Mouse (Mus musculus): Measurements from ENCODE around the gene Vmn1r91. TPM values are rescaled to one million over a fixed set of nuclear protein-coding genes. Genes with fewer than 3 reads are reported as not detected.
"Not testable (repeated sequence)": the region's sequence is repeated elsewhere in the genome, so short reads cannot be mapped to it uniquely, and the experiment has no call there.

The Vmn1r91 gene
- polyA plus RNA-seq (2012; rRNA removed), result not detected in 2 replicates
- polyA plus RNA-seq (2014; fragmentation: Nextera tagmentation; extraction: Ambion mirVana), result not detected in 2 replicates

- WGBS (ENCODE audit: insufficient replicate concordance), result 66% methylated on average over 5 of the region's 5 CpGs
- not testable (repeated sequence) for H3K4me1 ChIP-seq (replicated peaks; ENCODE audit: control insufficient read depth in 2 of 2, insufficient read depth in 2 of 2, low read length in 1 of 2); H3K4me3 ChIP-seq (ENCODE audit: insufficient read depth in 1 of 2, low read depth in 2 of 2, low read length in 2 of 2); H3K9me3 ChIP-seq (ENCODE audit: control insufficient read depth, low read length); H3K36me3 ChIP-seq (replicated peaks; ENCODE audit: control insufficient read depth, insufficient read depth, low read depth); DNase-seq (ENCODE audit: low read depth in 3 of 3, low spot score in 3 of 3); H3K4me2 ChIP-seq (ENCODE audit: low read depth); H3K27ac ChIP-seq; H3K27me3 ChIP-seq (ENCODE audit: control insufficient read depth, insufficient read depth, low read length); ATAC-seq (ENCODE audit: insufficient read depth); H3K9ac ChIP-seq (replicated peaks)
Observed at GRCm38 (mm10) chr7:20099380-20099779, at the start of gene Vmn1r91. TSS of gene Vmn1r91 (plus strand) at chr7:20099680.

DNA sequence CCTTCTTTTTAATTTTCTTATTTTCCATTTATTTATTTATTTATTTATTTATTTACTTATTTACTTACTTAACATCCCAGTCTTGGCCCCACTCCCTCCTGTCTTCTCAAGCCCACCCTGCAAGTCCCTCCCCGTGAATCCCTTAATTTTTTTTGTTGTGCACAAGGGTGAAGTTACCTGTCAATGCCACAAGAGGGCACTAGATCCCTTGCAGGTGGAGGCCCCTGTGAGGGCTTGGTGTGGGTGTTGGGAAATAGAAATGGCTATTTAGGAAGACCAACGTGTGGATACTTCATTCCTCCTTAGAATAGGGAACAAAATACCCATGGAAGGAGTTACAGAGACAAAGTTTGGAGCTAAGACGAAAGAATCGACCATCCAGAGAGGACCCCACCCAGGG is 35.4 kb upstream of the Vmn1r91 start:
- H3K4me2 ChIP-seq (ENCODE audit: low read depth); H3K9ac ChIP-seq (replicated peaks); H3K27me3 ChIP-seq (ENCODE audit: control insufficient read depth, insufficient read depth, low read length); H3K36me3 ChIP-seq (replicated peaks; ENCODE audit: control insufficient read depth, insufficient read depth, low read depth); H3K4me3 ChIP-seq (ENCODE audit: insufficient read depth in 1 of 2, low read depth in 2 of 2, low read length in 2 of 2); ATAC-seq (ENCODE audit: insufficient read depth); H3K27ac ChIP-seq; H3K9me3 ChIP-seq (ENCODE audit: control insufficient read depth, low read length); DNase-seq (ENCODE audit: low read depth in 3 of 3, low spot score in 3 of 3); H3K4me1 ChIP-seq (replicated peaks; ENCODE audit: control insufficient read depth in 2 of 2, insufficient read depth in 2 of 2, low read length in 1 of 2): not testable (repeated sequence)
- 46% methylated on average over 4 of the region's 4 CpGs for WGBS (ENCODE audit: insufficient replicate concordance)
- TF ChIP-seq CTCF (IDR thresholded peaks at IDR 0.05; ENCODE audit: low read depth), result peak; percentile 21; the same call in 1 of the 2 replicates

DNA sequence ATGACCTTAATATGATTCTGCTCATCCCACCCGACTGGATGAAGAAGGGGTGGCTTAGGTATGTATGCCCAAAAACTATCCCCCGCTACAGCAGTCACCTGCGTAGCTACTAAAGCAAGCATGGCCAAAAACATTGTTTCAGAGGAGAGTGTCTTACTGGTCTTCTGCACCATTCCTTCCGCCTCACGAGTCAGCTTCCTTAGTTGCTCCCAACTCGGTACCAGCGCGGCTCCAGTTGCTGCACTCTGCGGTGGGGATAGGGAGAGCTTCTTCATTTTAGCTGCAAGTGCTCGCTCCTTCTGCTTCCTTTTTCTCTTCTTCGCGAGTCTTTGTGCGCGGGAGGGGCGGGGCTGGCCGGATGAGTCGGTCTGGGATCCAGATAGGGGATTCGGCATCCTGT is 21.4 kb upstream of the Vmn1r91 start:
- H3K9ac ChIP-seq (replicated peaks); H3K4me2 ChIP-seq (ENCODE audit: low read depth); H3K4me1 ChIP-seq (replicated peaks; ENCODE audit: control insufficient read depth in 2 of 2, insufficient read depth in 2 of 2, low read length in 1 of 2); H3K36me3 ChIP-seq (replicated peaks; ENCODE audit: control insufficient read depth, insufficient read depth, low read depth); H3K9me3 ChIP-seq (ENCODE audit: control insufficient read depth, low read length); H3K4me3 ChIP-seq (ENCODE audit: insufficient read depth in 1 of 2, low read depth in 2 of 2, low read length in 2 of 2); H3K27ac ChIP-seq; ATAC-seq (ENCODE audit: insufficient read depth); DNase-seq (ENCODE audit: low read depth in 3 of 3, low spot score in 3 of 3); H3K27me3 ChIP-seq (ENCODE audit: control insufficient read depth, insufficient read depth, low read length): not testable (repeated sequence)
- 63% methylated on average over 18 of the region's 18 CpGs for WGBS (ENCODE audit: insufficient replicate concordance)

GRCm38 (mm10) chr7:20122479-20122878 is 23.0 kb downstream of the Vmn1r91 start, which contains the start of gene Gm16442:
TSS of gene Gm16442 (minus strand) at chr7:20122579.
- not testable (repeated sequence) for H3K9ac ChIP-seq (replicated peaks); H3K4me3 ChIP-seq (ENCODE audit: insufficient read depth in 1 of 2, low read depth in 2 of 2, low read length in 2 of 2); H3K4me2 ChIP-seq (ENCODE audit: low read depth); DNase-seq (ENCODE audit: low read depth in 3 of 3, low spot score in 3 of 3); H3K4me1 ChIP-seq (replicated peaks; ENCODE audit: control insufficient read depth in 2 of 2, insufficient read depth in 2 of 2, low read length in 1 of 2); ATAC-seq (ENCODE audit: insufficient read depth); H3K27ac ChIP-seq; H3K36me3 ChIP-seq (replicated peaks; ENCODE audit: control insufficient read depth, insufficient read depth, low read depth); H3K9me3 ChIP-seq (ENCODE audit: control insufficient read depth, low read length); H3K27me3 ChIP-seq (ENCODE audit: control insufficient read depth, insufficient read depth, low read length)
- WGBS (ENCODE audit: insufficient replicate concordance), result no CpG with 5 or more reads among the region's 2 CpGs

GRCm38 (mm10) chr7:20138988-20139387 is 39.5 kb downstream of the Vmn1r91 start, which contains the start of gene Vmn1r93:
TSS of gene Vmn1r93 (minus strand) at chr7:20139088.
- not testable (repeated sequence) for H3K9me3 ChIP-seq (ENCODE audit: control insufficient read depth, low read length); H3K4me3 ChIP-seq (ENCODE audit: insufficient read depth in 1 of 2, low read depth in 2 of 2, low read length in 2 of 2); H3K4me2 ChIP-seq (ENCODE audit: low read depth); H3K9ac ChIP-seq (replicated peaks); H3K36me3 ChIP-seq (replicated peaks; ENCODE audit: control insufficient read depth, insufficient read depth, low read depth); H3K27ac ChIP-seq; H3K27me3 ChIP-seq (ENCODE audit: control insufficient read depth, insufficient read depth, low read length); DNase-seq (ENCODE audit: low read depth in 3 of 3, low spot score in 3 of 3); ATAC-seq (ENCODE audit: insufficient read depth); H3K4me1 ChIP-seq (replicated peaks; ENCODE audit: control insufficient read depth in 2 of 2, insufficient read depth in 2 of 2, low read length in 1 of 2)
- WGBS (ENCODE audit: insufficient replicate concordance), result no CpG with 5 or more reads among the region's 5 CpGs

Other genes with a start within 250 kb of the Vmn1r91 start
- gene Gm19345, start 247.7 kb upstream of the Vmn1r91 start, polyA plus RNA-seq (2012; rRNA removed), result not detected in 2 replicates
- not detected in 2 replicates for gene Gm19345, start 247.7 kb upstream of the Vmn1r91 start, polyA plus RNA-seq (2014; fragmentation: Nextera tagmentation; extraction: Ambion mirVana)
- gene Ceacam16, start 238.4 kb upstream of the Vmn1r91 start, polyA plus RNA-seq (2012; rRNA removed), result 0.04 TPM in 1 of 2 replicates, not detected in the other
- 0.08 TPM in 1 of 2 replicates, not detected in the other for gene Ceacam16, start 238.4 kb upstream of the Vmn1r91 start, polyA plus RNA-seq (2014; fragmentation: Nextera tagmentation; extraction: Ambion mirVana)
- gene Ceacam19, start 211.7 kb upstream of the Vmn1r91 start, polyA plus RNA-seq (2012; rRNA removed), result 0.01 TPM in 1 of 2 replicates, not detected in the other
- gene Ceacam19, start 211.7 kb upstream of the Vmn1r91 start, polyA plus RNA-seq (2014; fragmentation: Nextera tagmentation; extraction: Ambion mirVana), result not detected in 2 replicates
- gene Pvr, start 178.5 kb upstream of the Vmn1r91 start, polyA plus RNA-seq (2012; rRNA removed), result 2.3 and 2.6 TPM in 2 replicates
- 0.95 and 1.8 TPM in 2 replicates for gene Pvr, start 178.5 kb upstream of the Vmn1r91 start, polyA plus RNA-seq (2014; fragmentation: Nextera tagmentation; extraction: Ambion mirVana)
- gene Igsf23, start 148.9 kb upstream of the Vmn1r91 start, polyA plus RNA-seq (2012; rRNA removed), result 0.15 and 0.24 TPM in 2 replicates
- 0.11 TPM in 1 of 2 replicates, not detected in the other for gene Igsf23, start 148.9 kb upstream of the Vmn1r91 start, polyA plus RNA-seq (2014; fragmentation: Nextera tagmentation; extraction: Ambion mirVana)
- gene Ceacam20, start 134.3 kb upstream of the Vmn1r91 start, polyA plus RNA-seq (2012; rRNA removed), result not detected in 2 replicates
- not detected in 2 replicates for gene Ceacam20, start 134.3 kb upstream of the Vmn1r91 start, polyA plus RNA-seq (2014; fragmentation: Nextera tagmentation; extraction: Ambion mirVana)
- not detected in 2 replicates for gene Nlrp9b, start 108.2 kb upstream of the Vmn1r91 start, polyA plus RNA-seq (2012; rRNA removed)
- not detected in 2 replicates for gene Nlrp9b, start 108.2 kb upstream of the Vmn1r91 start, polyA plus RNA-seq (2014; fragmentation: Nextera tagmentation; extraction: Ambion mirVana)
- not detected in 2 replicates for gene Gm16442, start 22.9 kb downstream of the Vmn1r91 start, polyA plus RNA-seq (2012; rRNA removed)
- gene Gm16442, start 22.9 kb downstream of the Vmn1r91 start, polyA plus RNA-seq (2014; fragmentation: Nextera tagmentation; extraction: Ambion mirVana), result not detected in 2 replicates
- gene Vmn1r93, start 39.4 kb downstream of the Vmn1r91 start, polyA plus RNA-seq (2012; rRNA removed), result not detected in 2 replicates
- gene Vmn1r93, start 39.4 kb downstream of the Vmn1r91 start, polyA plus RNA-seq (2014; fragmentation: Nextera tagmentation; extraction: Ambion mirVana), result not detected in 2 replicates
- not detected in 2 replicates for gene Vmn1r94, start 68.7 kb downstream of the Vmn1r91 start, polyA plus RNA-seq (2012; rRNA removed)
- not detected in 2 replicates for gene Vmn1r94, start 68.7 kb downstream of the Vmn1r91 start, polyA plus RNA-seq (2014; fragmentation: Nextera tagmentation; extraction: Ambion mirVana)
- not detected in 2 replicates for gene Vmn1r95, start 94.0 kb downstream of the Vmn1r91 start, polyA plus RNA-seq (2012; rRNA removed)
- gene Vmn1r95, start 94.0 kb downstream of the Vmn1r91 start, polyA plus RNA-seq (2014; fragmentation: Nextera tagmentation; extraction: Ambion mirVana), result not detected in 2 replicates
- not detected in 2 replicates for gene Gm6164, start 105.9 kb downstream of the Vmn1r91 start, polyA plus RNA-seq (2012; rRNA removed)
- not detected in 2 replicates for gene Gm6164, start 105.9 kb downstream of the Vmn1r91 start, polyA plus RNA-seq (2014; fragmentation: Nextera tagmentation; extraction: Ambion mirVana)
- gene Gm4498, start 134.1 kb downstream of the Vmn1r91 start, polyA plus RNA-seq (2012; rRNA removed), result not detected in 2 replicates
- gene Gm4498, start 134.1 kb downstream of the Vmn1r91 start, polyA plus RNA-seq (2014; fragmentation: Nextera tagmentation; extraction: Ambion mirVana), result not detected in 2 replicates
- not detected in 2 replicates for gene Gm5890, start 163.2 kb downstream of the Vmn1r91 start, polyA plus RNA-seq (2012; rRNA removed)
- not detected in 2 replicates for gene Gm5890, start 163.2 kb downstream of the Vmn1r91 start, polyA plus RNA-seq (2014; fragmentation: Nextera tagmentation; extraction: Ambion mirVana)
- gene Gm4133, start 234.4 kb downstream of the Vmn1r91 start, polyA plus RNA-seq (2012; rRNA removed), result not detected in 2 replicates
- not detected in 2 replicates for gene Gm4133, start 234.4 kb downstream of the Vmn1r91 start, polyA plus RNA-seq (2014; fragmentation: Nextera tagmentation; extraction: Ambion mirVana)

Measured in liver, embryonic 14.5 days (tissue).